Mouse (Mus musculus) T-cell, adult 66 days (primary cell): Measurements from ENCODE around the gene Gm8765. TPM values are rescaled to one million over a fixed set of nuclear protein-coding genes. Genes with fewer than 3 reads are reported as not detected.

Source experiments
- total RNA-seq, 2 experiments: library from RNA; stranded (reverse); gene quantifications; 3 replicates in 1 of 2; 4 replicates in 1 of 2; pipeline ENCODE4 v1.2.4; 2023

Gm8765 gene
- not detected for total RNA-seq

GRCm38 (mm10) chr13:50698012-50698411 is at the start of gene Gm8765:
Gene Gm8765, plus strand, starts transcription at chr13:50698312.

Other genes with a start within 250 kb of the Gm8765 start
- not detected for gene Nutm2, start 231.0 kb upstream of the Gm8765 start, total RNA-seq
- gene Gm904, start 55.1 kb upstream of the Gm8765 start, total RNA-seq = not detected